Mouse (Mus musculus): ENCODE data around the gene Cpne6.

The Cpne6 gene

GRCm38 (mm10) chr14:55554635-55555034, 44.4 kb downstream of the Cpne6 start:
- DNase-seq (ENCODE audit: low read depth, low spot score): no peak

- no peak for DNase-seq (ENCODE audit: low read depth, low spot score)
These were observed 45.5 kb downstream of the Cpne6 start for GRCm38 (mm10) chr14:55555788-55556187.

GRCm38 (mm10) chr14:55557003-55557402, 46.8 kb downstream of the Cpne6 start:
- no peak for DNase-seq (ENCODE audit: low read depth, low spot score)

- DNase-seq (ENCODE audit: low read depth, low spot score): no peak
These were observed 47.3 kb downstream of the Cpne6 start for GRCm38 (mm10) chr14:55557587-55557986.

- DNase-seq (ENCODE audit: low read depth, low spot score): no peak
These were observed 48.6 kb downstream of the Cpne6 start for GRCm38 (mm10) chr14:55558740-55559448.

GRCm38 (mm10) chr14:55559799-55560201, 49.6 kb downstream of the Cpne6 start, which contains the start of gene Dcaf11:
Gene Dcaf11, plus strand, starts transcription at chr14:55560006.
- DNase-seq (ENCODE audit: low read depth, low spot score): peak; percentile 94

- peak; percentile 98 for DNase-seq (ENCODE audit: low read depth, low spot score)
These were observed 50.2 kb downstream of the Cpne6 start, which contains the start of gene A730061H03Rik for GRCm38 (mm10) chr14:55560202-55561073. Gene A730061H03Rik, minus strand, starts transcription at chr14:55560406.

- no peak for DNase-seq (ENCODE audit: low read depth, low spot score)
These were observed 51.6 kb downstream of the Cpne6 start for GRCm38 (mm10) chr14:55561860-55562259.

- no peak for DNase-seq (ENCODE audit: low read depth, low spot score)
These were observed 53.0 kb downstream of the Cpne6 start for GRCm38 (mm10) chr14:55563249-55563648.

- no peak for DNase-seq (ENCODE audit: low read depth, low spot score)
These were observed 55.5 kb downstream of the Cpne6 start for GRCm38 (mm10) chr14:55565748-55566147.
